Mouse (Mus musculus): ENCODE data around the gene Il5.
A peak's percentile ranks its signal among the peaks of the same experiment; 100 is the strongest.
"Not testable (repeated sequence)": the region's sequence is repeated elsewhere in the genome, so short reads cannot be mapped to it uniquely, and the experiment has no call there.

The Il5 gene

GRCm38 (mm10) chr11:53745260-53745659 lies 24.7 kb downstream of the Il5 start:
- no peak for DNase-seq (ENCODE audit: low spot score)

GRCm38 (mm10) chr11:53747985-53748384 lies 27.4 kb downstream of the Il5 start:
- no peak for DNase-seq (ENCODE audit: low spot score)

- no peak for DNase-seq (ENCODE audit: low spot score)
Measured at GRCm38 (mm10) chr11:53748614-53749013, 28.0 kb downstream of the Il5 start.

- DNase-seq (ENCODE audit: low spot score), result no peak
Measured at GRCm38 (mm10) chr11:53749306-53749705, 28.7 kb downstream of the Il5 start.

- no peak for DNase-seq (ENCODE audit: low spot score)
Measured at GRCm38 (mm10) chr11:53749716-53750352, 29.2 kb downstream of the Il5 start.

GRCm38 (mm10) chr11:53755011-53755595 lies 34.5 kb downstream of the Il5 start:
- DNase-seq (ENCODE audit: low spot score), result no peak

- DNase-seq (ENCODE audit: low spot score), result no peak
Measured at GRCm38 (mm10) chr11:53757612-53758011, 37.0 kb downstream of the Il5 start.

GRCm38 (mm10) chr11:53758033-53758432 lies 37.4 kb downstream of the Il5 start:
- DNase-seq (ENCODE audit: low spot score), result not testable (repeated sequence)

- DNase-seq (ENCODE audit: low spot score), result no peak
Measured at GRCm38 (mm10) chr11:53758791-53759351, 38.3 kb downstream of the Il5 start.

GRCm38 (mm10) chr11:53759545-53760406 lies 39.2 kb downstream of the Il5 start:
- DNase-seq (ENCODE audit: low spot score), result no peak

GRCm38 (mm10) chr11:53761284-53761683 lies 40.7 kb downstream of the Il5 start:
- DNase-seq (ENCODE audit: low spot score), result no peak

- DNase-seq (ENCODE audit: low spot score), result peak; percentile 81
Measured at GRCm38 (mm10) chr11:53761822-53762221, 41.2 kb downstream of the Il5 start.

- no peak for DNase-seq (ENCODE audit: low spot score)
Measured at GRCm38 (mm10) chr11:53762426-53762825, 41.8 kb downstream of the Il5 start.

GRCm38 (mm10) chr11:53762827-53763495 lies 42.4 kb downstream of the Il5 start:
- DNase-seq (ENCODE audit: low spot score), result peak; percentile 77

- peak; percentile 76 for DNase-seq (ENCODE audit: low spot score)
Measured at GRCm38 (mm10) chr11:53763496-53764140, 43.0 kb downstream of the Il5 start.

- no peak for DNase-seq (ENCODE audit: low spot score)
Measured at GRCm38 (mm10) chr11:53764581-53764980, 44.0 kb downstream of the Il5 start.

- no peak for DNase-seq (ENCODE audit: low spot score)
Measured at GRCm38 (mm10) chr11:53768422-53769184, 48.0 kb downstream of the Il5 start.

- DNase-seq (ENCODE audit: low spot score), result no peak
Measured at GRCm38 (mm10) chr11:53769185-53769576, 48.6 kb downstream of the Il5 start.

GRCm38 (mm10) chr11:53769760-53770124 lies 49.1 kb downstream of the Il5 start, which contains the start of gene Irf1:
TSS of gene Irf1 (plus strand) at chr11:53770014.
- DNase-seq (ENCODE audit: low spot score), result peak; percentile 90

- peak; percentile 61 for DNase-seq (ENCODE audit: low spot score)
Measured at GRCm38 (mm10) chr11:53770125-53770791, 49.7 kb downstream of the Il5 start.
